Mouse (Mus musculus) midbrain, embryonic 13.5 days (tissue): ENCODE measurements around the gene Dnah10. TPM values are rescaled to one million over a fixed set of nuclear protein-coding genes. Genes with fewer than 3 reads are reported as not detected.
"Not testable (repeated sequence)": the region's sequence is repeated elsewhere in the genome, so short reads cannot be mapped to it uniquely, and the experiment has no call there.

Experiments used
- ATAC-seq: fragments of 200-750 bp; cut with Nextera tagmentation; 2 replicates; pipeline ENCODE4 v1.8.0; 2017; ENCODE audit warnings: mild to moderate bottlenecking, moderate TSS enrichment, moderate library complexity
- H3K27ac ChIP-seq: fragments of 300-500 bp; sonication (generic); 2 replicates; pipeline ENCODE4 v1.5.1; 2015; ENCODE audit warnings: inconsistent platforms, mild to moderate bottlenecking, moderate library complexity
- H3K27me3 ChIP-seq: fragments of 300-500 bp; sonication (generic); 2 replicates; pipeline ENCODE4 v1.6.1; 2015; ENCODE audit warnings: mild to moderate bottlenecking, inconsistent platforms
- H3K36me3 ChIP-seq: fragments of 300-500 bp; sonication (generic); 2 replicates; pipeline ENCODE4 v1.6.1; 2015; ENCODE audit warnings: mild to moderate bottlenecking, inconsistent platforms
- H3K4me1 ChIP-seq: fragments of 300-500 bp; sonication (generic); replicated peaks from 2 replicates; pipeline ENCODE4 v1.6.1; 2015; ENCODE audit warnings: inconsistent platforms
- H3K4me2 ChIP-seq: fragments of 300-500 bp; sonication (generic); replicated peaks from 2 replicates; pipeline ENCODE4 v1.6.1; 2015; ENCODE audit warnings: moderate library complexity, mild to moderate bottlenecking, inconsistent platforms
- H3K4me3 ChIP-seq: fragments of 300-500 bp; sonication (generic); replicated peaks from 2 replicates; pipeline ENCODE4 v1.5.1; 2015; ENCODE audit warnings: mild to moderate bottlenecking, inconsistent platforms
- H3K9ac ChIP-seq: fragments of 300-500 bp; sonication (generic); replicated peaks from 2 replicates; pipeline ENCODE4 v1.6.1; 2015; ENCODE audit warnings: mild to moderate bottlenecking, inconsistent platforms
- H3K9me3 ChIP-seq: fragments of 300-500 bp; sonication (generic); 2 replicates; pipeline ENCODE4 v1.6.1; 2016; ENCODE audit warnings: mild to moderate bottlenecking, inconsistent platforms
- WGBS: fragments of 180-500 bp; shearing (Covaris S2); methylation state at CpG from one replicate; pipeline ENCODE4 v1.1.7; 2015; 5-methylcytosine and 5-hydroxymethylcytosine counted together
- polyA plus RNA-seq: library from polyadenylated mRNA; unstranded; fragments of >200 nt; fragmentation: Nextera tagmentation; extraction: Ambion mirVana; gene quantifications from 2 replicates; pipeline ENCODE4 v1.2.1, GENCODE M21; 2015

The Dnah10 gene
- polyA plus RNA-seq, 1 experiment from 2014 or later: 0.13 TPM

DNA sequence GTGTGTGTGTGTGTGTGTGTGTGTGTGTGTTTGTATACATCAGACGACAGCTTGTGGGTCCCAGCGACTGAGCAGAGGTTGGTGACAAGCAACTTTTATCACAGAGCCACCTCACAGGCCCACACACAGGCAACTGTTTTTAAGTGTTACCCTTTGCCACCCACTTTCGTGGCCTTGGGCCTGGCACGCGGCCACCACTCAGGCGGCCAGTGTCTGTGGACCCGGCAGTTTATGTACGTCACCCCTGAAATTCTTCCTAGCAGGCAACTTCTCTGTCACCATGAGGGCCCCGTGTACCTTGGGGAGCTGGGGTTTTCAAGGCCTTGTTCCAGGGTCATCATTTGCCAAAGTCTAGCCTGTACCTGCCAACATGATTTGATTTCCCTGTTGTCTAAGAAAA lies 26.8 kb downstream of the Dnah10 start:
- Histone ChIP-seq H3K4me3 (no peak overlapping the region), H3K27me3 (no peaks in the 10 kb centered on the region), H3K27ac (no peak overlapping the region), H3K36me3 (no peaks in the 10 kb centered on the region), H3K9me3 (no peaks in the 10 kb centered on the region), H3K9ac (no peak overlapping the region), H3K4me2 (no peak overlapping the region), H3K4me1 (no peaks in the 10 kb centered on the region)
- ATAC-seq: no peak
- 83% methylated on average over 9 of the region's 9 CpGs for WGBS

DNA sequence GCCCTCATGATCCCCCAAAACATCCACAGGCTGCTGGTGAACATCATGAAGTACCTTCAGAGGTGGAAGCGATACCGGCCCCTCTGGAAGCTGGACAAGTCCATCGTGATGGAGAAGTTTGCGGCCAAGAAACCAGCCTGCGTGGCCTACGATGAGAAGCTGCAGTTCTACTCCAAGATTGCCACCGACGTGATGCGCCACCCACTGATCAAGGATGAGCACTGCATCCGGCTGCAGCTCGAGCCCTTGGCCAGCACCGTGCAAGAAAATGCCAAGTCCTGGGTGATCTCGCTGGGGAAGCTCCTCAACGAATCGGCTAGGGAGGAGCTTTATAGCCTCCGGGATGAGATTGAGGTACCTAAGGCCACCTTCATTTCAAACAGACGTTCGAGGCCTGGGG lies 36.1 kb downstream of the Dnah10 start:
- H3K9ac ChIP-seq: no peak overlapping the region
- no peak overlapping the region for H3K27ac ChIP-seq
- no peaks in the 10 kb centered on the region for H3K9me3 ChIP-seq
- no peaks in the 10 kb centered on the region for H3K4me1 ChIP-seq
- WGBS: 64% methylated on average over 18 of the region's 18 CpGs
- no peaks in the 10 kb centered on the region for H3K36me3 ChIP-seq
- H3K4me2 ChIP-seq: no peak overlapping the region
- no peak for ATAC-seq
- no peak overlapping the region for H3K4me3 ChIP-seq
- no peaks in the 10 kb centered on the region for H3K27me3 ChIP-seq

DNA sequence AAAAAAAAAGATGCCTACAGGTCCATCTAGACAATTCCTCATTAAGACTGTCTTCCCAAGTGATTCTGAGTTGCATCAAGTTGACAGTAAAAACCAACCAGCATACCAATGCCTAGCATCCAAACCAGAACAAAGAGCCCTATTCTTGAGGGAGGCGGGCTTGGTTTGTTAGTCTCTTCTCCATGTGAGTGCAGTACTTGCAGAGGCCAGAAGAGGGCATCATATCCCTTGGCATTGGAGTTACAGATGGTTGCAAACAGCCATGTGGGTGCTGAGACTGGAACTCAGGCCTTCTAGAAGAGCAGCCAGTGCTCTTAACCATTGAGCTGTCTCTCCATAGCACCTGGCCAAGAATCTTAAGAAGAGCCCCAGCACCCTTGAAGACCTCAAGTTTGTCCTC lies 36.9 kb downstream of the Dnah10 start:
- Histone ChIP-seq H3K36me3 (no peaks in the 10 kb centered on the region), H3K27me3 (no peaks in the 10 kb centered on the region), H3K9ac (no peak overlapping the region), H3K4me1 (no peaks in the 10 kb centered on the region), H3K4me3 (no peak overlapping the region), H3K9me3 (no peaks in the 10 kb centered on the region), H3K27ac (no peak overlapping the region), H3K4me2 (no peak overlapping the region)
- WGBS: 88% methylated on average over 1 of the region's 1 CpGs
- no peak for ATAC-seq

DNA sequence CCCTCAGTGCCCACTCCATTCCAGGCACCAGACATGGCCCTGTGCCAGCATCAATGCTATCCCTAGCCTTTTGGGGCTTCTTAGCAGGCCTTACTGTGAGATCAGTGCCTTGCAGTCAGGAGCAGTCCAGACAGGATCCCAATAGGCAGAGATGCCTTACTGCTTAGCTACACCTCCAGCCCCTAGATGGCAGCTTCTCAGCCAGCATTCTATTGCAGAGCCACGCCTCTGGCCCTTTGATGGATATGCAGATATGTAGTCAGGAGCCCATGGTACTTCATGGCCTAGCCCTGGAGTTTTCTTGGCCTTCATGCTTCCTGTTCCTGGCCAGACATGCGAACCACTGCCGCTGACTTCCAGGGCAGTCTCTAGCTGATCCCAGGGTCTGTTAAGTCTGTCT lies 49.7 kb downstream of the Dnah10 start:
- Histone ChIP-seq H3K4me1 (no peaks in the 10 kb centered on the region), H3K36me3 (no peaks in the 10 kb centered on the region), H3K9me3 (peaks cover 2% of the 10 kb centered on the region; the same call in 1 of the 2 replicates), H3K27me3 (no peaks in the 10 kb centered on the region), H3K4me3 (no peak overlapping the region), H3K27ac (no peak overlapping the region), H3K4me2 (no peak overlapping the region), H3K9ac (no peak overlapping the region)
- WGBS: 83% methylated on average over 3 of the region's 3 CpGs
- no peak for ATAC-seq

DNA sequence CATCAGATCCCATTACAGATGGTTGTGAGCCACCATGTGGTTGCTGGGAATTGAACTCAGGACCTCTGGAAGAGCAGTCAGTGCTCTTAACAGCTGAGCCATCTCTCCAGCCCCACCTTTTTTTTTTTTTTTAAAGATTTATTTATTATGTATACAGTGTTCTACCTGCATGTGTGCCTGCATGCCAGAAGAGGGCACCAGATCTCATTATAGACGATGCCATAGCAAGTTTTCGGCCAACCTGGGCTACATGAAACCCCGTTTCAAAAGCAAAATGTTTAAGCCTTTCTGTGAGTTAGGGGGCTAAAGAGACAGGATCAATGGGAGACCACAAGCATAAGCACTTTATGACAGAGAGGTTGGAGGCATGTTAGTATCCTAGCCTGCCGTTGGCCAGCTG lies 51.4 kb downstream of the Dnah10 start:
- H3K4me3 ChIP-seq, H3K4me1 ChIP-seq, H3K27ac ChIP-seq, H3K4me2 ChIP-seq, H3K27me3 ChIP-seq, H3K9me3 ChIP-seq, ATAC-seq, H3K36me3 ChIP-seq, H3K9ac ChIP-seq: not testable (repeated sequence)
- 95% methylated on average over 4 of the region's 4 CpGs for WGBS

DNA sequence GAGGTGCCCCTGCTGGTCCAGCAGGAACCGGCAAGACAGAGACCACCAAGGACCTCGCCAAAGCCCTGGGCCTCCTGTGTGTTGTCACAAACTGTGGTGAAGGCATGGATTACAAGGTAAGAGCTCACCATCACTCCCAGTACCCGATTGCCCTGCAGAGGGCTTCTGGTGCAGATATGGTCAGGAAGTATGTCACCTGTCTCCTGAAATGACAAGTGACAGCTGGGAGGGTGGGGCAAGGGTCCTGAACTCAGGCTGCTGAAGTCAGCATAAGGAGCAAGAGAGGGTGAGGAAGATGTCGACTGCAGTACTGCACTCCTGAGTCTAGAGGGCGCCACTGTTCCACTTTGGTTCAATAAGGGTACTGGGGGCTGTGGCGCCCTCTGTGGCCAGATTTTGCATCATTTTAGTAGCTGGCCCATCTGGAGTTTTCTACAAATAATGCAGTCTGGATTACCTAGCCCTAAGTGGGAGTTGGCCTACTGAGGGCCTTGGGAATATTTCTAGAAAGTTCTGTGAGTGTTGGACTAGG lies 52.4 kb downstream of the Dnah10 start:
- Histone ChIP-seq H3K27ac (no peak overlapping the region), H3K27me3 (no peaks in the 10 kb centered on the region), H3K9ac (no peak overlapping the region), H3K9me3 (no peaks in the 10 kb centered on the region), H3K4me2 (no peak overlapping the region), H3K36me3 (no peaks in the 10 kb centered on the region), H3K4me1 (no peaks in the 10 kb centered on the region), H3K4me3 (no peak overlapping the region)
- no peak for ATAC-seq
- WGBS: 60% methylated on average over 6 of the region's 6 CpGs

DNA sequence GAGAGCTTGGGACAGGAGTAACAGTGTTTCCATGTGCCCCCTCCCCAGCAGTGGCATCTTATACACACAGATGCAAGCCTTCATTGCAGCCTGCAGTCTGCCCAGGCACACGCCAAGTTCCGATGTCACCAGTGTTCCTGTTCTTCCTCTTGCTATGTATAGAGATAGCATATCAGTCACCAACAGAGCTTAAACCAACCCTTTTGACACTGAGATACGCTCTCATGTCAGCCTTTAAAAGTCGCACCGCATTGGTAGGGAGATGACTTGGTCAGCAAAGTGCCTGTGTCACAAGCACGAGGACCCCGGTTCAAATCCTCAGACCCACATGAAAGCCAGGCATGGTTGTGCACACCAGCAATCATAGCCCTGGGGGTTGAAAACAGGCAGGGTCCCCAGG lies 55.0 kb downstream of the Dnah10 start:
- no peak overlapping the region for H3K4me3 ChIP-seq
- no peak overlapping the region for H3K9ac ChIP-seq
- 96% methylated on average over 7 of the region's 7 CpGs for WGBS
- no peaks in the 10 kb centered on the region for H3K9me3 ChIP-seq
- no peaks in the 10 kb centered on the region for H3K27me3 ChIP-seq
- no peak overlapping the region for H3K4me2 ChIP-seq
- no peak for ATAC-seq
- H3K27ac ChIP-seq: no peak overlapping the region
- no peaks in the 10 kb centered on the region for H3K36me3 ChIP-seq
- H3K4me1 ChIP-seq: no peaks in the 10 kb centered on the region

DNA sequence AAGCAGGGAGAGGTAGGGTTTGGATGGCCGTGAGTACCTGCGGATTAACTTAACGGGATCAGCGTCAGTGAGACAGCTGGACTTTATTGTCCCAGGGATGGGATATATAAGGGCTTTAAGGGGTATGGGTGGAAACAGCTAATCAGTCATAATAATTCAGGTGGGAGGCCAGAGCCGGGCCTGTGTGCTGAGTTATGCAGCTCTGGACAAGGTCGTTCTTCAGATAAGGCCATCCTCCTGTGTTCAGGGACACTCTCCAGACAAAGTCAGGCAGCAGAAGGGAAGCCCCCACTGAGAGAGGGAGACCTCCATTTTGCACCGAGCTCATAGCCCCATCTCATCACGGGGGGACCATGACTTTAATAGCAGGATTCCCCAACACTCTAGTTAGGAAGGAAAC lies 56.8 kb downstream of the Dnah10 start:
- H3K9me3 ChIP-seq: no peaks in the 10 kb centered on the region
- H3K36me3 ChIP-seq: no peaks in the 10 kb centered on the region
- no peaks in the 10 kb centered on the region for H3K4me1 ChIP-seq
- no peaks in the 10 kb centered on the region for H3K27me3 ChIP-seq
- no peak overlapping the region for H3K4me3 ChIP-seq
- no peak overlapping the region for H3K4me2 ChIP-seq
- ATAC-seq: no peak
- 87% methylated on average over 8 of the region's 8 CpGs for WGBS
- no peak overlapping the region for H3K27ac ChIP-seq
- no peak overlapping the region for H3K9ac ChIP-seq

DNA sequence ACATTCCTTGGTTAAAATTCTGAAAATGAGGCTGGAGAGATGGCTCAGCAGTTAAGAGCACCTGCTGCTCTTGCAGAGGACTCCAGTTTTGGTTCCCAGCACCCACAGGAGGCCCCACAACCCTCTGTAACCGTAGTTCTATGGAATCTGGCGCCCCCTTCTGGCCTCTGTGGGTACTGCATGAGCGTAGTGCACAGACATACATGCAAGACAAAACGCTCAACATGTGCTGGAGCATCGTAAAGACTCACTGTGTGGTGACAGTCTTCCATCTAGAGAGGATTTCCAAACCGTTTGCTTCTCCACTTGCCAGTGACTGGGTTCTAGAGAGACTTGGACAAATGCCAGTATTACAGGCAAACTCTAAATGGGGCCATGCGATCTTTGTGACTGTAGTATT lies 60.8 kb downstream of the Dnah10 start:
- no peaks in the 10 kb centered on the region for H3K36me3 ChIP-seq
- no peaks in the 10 kb centered on the region for H3K4me1 ChIP-seq
- no peaks in the 10 kb centered on the region for H3K27me3 ChIP-seq
- no peaks in the 10 kb centered on the region; the same call in 1 of the 2 replicates for H3K9me3 ChIP-seq
- 82% methylated on average over 7 of the region's 7 CpGs for WGBS
- ATAC-seq: no peak
- H3K4me2 ChIP-seq: no peak overlapping the region
- no peak overlapping the region for H3K27ac ChIP-seq
- H3K4me3 ChIP-seq: no peak overlapping the region
- H3K9ac ChIP-seq: no peak overlapping the region

DNA sequence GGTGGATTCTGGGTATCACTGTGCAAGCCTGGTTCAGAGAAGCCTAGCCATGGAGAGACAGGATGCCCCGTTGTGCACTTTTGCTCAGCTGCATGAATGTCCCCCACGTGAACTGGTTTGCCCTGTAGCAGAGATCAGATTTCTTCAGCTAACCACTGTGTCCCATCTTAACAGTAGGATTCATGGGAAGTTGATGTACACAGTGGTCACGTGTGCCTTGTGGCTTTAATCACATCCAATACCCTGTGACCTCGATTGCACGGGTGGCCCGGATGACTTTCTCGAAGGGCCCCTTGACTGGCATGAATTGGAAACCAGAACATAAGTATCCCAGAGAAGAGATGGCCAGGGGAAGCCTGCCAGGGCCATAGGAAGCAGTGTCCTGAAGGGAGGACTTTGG lies 67.2 kb downstream of the Dnah10 start:
- ATAC-seq: no peak
- H3K36me3 ChIP-seq: no peaks in the 10 kb centered on the region
- no peak overlapping the region for H3K9ac ChIP-seq
- H3K4me1 ChIP-seq: no peaks in the 10 kb centered on the region
- no peaks in the 10 kb centered on the region; the same call in 1 of the 2 replicates for H3K9me3 ChIP-seq
- no peak overlapping the region for H3K4me3 ChIP-seq
- no peaks in the 10 kb centered on the region for H3K27me3 ChIP-seq
- H3K4me2 ChIP-seq: no peak overlapping the region
- WGBS: 91% methylated on average over 7 of the region's 7 CpGs
- H3K27ac ChIP-seq: no peak overlapping the region

DNA sequence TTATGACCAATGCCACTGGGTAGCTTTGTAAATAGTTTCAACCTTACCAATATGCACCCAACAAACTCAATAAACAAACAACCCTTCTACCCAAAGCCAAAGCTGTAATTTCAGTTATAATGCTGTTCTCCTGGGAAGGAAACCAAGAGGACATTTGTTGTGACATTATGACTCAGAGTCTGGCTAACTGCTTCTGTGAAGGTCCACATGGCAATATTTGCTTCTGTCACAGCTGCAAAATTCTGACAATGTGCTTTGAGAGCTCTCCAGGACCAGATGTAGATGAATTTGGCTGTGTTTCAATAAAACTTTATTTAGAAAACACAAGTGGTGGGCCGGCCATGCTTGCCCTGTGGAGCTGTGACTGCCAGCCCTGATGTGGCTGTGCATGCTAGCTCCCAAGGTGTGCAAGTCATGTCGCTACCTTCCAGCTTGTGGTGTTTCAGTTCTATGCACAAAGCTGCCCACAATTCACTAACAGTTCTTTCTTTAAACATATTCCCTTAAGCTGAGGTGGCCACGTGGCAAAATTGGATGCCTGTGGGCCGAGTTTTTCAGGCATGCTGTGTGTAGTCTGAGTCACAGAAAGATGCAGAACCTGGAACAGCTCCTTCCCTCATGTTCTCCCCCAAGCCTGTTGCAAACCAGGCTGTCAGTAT lies 85.0 kb downstream of the Dnah10 start:
- no peaks in the 10 kb centered on the region for H3K4me1 ChIP-seq
- H3K4me3 ChIP-seq: no peak overlapping the region
- H3K9me3 ChIP-seq: no peaks in the 10 kb centered on the region
- WGBS: 86% methylated on average over 4 of the region's 4 CpGs
- H3K36me3 ChIP-seq: no peaks in the 10 kb centered on the region
- no peak overlapping the region for H3K9ac ChIP-seq
- H3K27ac ChIP-seq: no peak overlapping the region
- no peak overlapping the region for H3K4me2 ChIP-seq
- no peak for ATAC-seq
- H3K27me3 ChIP-seq: no peaks in the 10 kb centered on the region

DNA sequence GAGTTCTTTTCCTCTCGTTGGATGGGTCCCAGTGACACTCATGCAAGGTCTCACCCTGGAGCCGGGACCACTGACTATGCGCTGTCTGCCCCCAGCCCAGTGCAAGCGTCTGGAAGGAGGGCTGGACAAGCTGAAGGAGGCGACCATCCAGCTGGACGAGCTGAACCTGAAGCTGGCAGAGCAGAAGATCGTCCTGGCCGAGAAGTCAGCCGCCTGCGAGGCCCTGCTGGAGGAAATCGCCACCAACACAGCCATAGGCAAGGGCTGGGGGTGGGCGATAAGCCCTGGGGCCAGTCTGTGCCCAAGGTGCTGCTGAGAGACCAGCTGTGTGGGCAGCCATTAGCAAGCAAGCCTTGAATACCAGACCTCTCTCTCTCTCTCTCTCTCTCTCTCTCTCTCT lies 87.6 kb downstream of the Dnah10 start:
- 86% methylated on average over 12 of the region's 12 CpGs for WGBS
- Histone ChIP-seq H3K4me1 (no peaks in the 10 kb centered on the region), H3K27me3 (no peaks in the 10 kb centered on the region), H3K4me3 (no peak overlapping the region), H3K36me3 (no peaks in the 10 kb centered on the region), H3K9me3 (no peaks in the 10 kb centered on the region), H3K27ac (no peak overlapping the region), H3K9ac (no peak overlapping the region), H3K4me2 (no peak overlapping the region)
- ATAC-seq: no peak

DNA sequence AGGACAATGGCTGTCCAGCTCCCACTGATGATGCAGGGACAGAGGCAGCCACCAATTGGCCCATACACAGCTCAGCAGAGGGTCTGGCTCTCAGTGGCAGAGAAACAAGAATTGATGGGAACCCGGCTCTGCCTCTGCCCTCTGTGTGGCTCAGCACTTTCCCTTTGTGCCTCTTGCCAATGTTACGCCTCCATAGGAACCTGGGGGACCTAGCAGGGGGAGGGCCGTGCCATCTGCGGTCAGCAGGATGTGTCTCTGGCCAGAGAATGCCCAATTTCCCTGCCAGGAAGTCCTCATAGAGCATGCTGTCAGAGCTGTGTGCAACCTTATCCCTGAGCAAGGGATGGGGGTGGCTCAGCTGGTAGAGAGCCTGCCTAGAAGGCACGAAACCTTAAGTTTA lies 89.9 kb downstream of the Dnah10 start:
- H3K36me3 ChIP-seq: no peaks in the 10 kb centered on the region
- 76% methylated on average over 5 of the region's 5 CpGs for WGBS
- H3K4me1 ChIP-seq: no peaks in the 10 kb centered on the region
- no peaks in the 10 kb centered on the region for H3K27me3 ChIP-seq
- no peak overlapping the region for H3K9ac ChIP-seq
- H3K27ac ChIP-seq: no peak overlapping the region
- no peak overlapping the region for H3K4me2 ChIP-seq
- ATAC-seq: no peak
- H3K4me3 ChIP-seq: no peak overlapping the region
- H3K9me3 ChIP-seq: no peaks in the 10 kb centered on the region
